Mouse (Mus musculus) hindbrain, embryonic 11.5 days (tissue): ENCODE data around the gene Fads3. TPM values are rescaled to one million over a fixed set of nuclear protein-coding genes. Genes with fewer than 3 reads are reported as not detected.

ENCODE experiments used
- ATAC-seq: fragments of 200-750 bp; cut with Nextera tagmentation; 2 replicates; pipeline ENCODE4 v1.8.0; 2017; ENCODE audit warnings: mild to moderate bottlenecking, moderate TSS enrichment, moderate library complexity; ENCODE audit not compliant: low FRiP score
- DNase-seq: peaks from one replicate; pipeline ENCODE4 v3.0.0-alpha.2; 2015; ENCODE audit warnings: low spot score
- H3K27ac ChIP-seq: fragments of 300-500 bp; sonication (generic); 2 replicates; pipeline ENCODE4 v1.5.1; 2014; ENCODE audit warnings: mild to moderate bottlenecking, low read depth, low read length
- H3K27me3 ChIP-seq: fragments of 300-500 bp; sonication (generic); 2 replicates; pipeline ENCODE4 v1.6.1; 2014; ENCODE audit warnings: mild to moderate bottlenecking, low read length, moderate library complexity, mixed read lengths; ENCODE audit not compliant: control insufficient read depth, insufficient read depth
- H3K36me3 ChIP-seq: fragments of 300-500 bp; sonication (generic); 2 replicates; pipeline ENCODE4 v1.6.1; 2014; ENCODE audit warnings: mild to moderate bottlenecking, low read length, moderate library complexity, mixed read lengths; ENCODE audit not compliant: control insufficient read depth, insufficient read depth
- H3K4me1 ChIP-seq: fragments of 300-500 bp; sonication (generic); replicated peaks from 2 replicates; pipeline ENCODE4 v1.6.1; 2014; ENCODE audit warnings: low read length, mixed read lengths; ENCODE audit not compliant: control insufficient read depth, insufficient read depth
- H3K4me2 ChIP-seq: fragments of 300-500 bp; sonication (generic); replicated peaks from 2 replicates; pipeline ENCODE4 v1.6.1; 2014; ENCODE audit warnings: mild to moderate bottlenecking, low read depth, low read length
- H3K4me3 ChIP-seq: fragments of 300-500 bp; sonication (generic); 2 replicates; pipeline ENCODE4 v1.5.1; 2014; ENCODE audit warnings: low read depth, low read length
- H3K9ac ChIP-seq: fragments of 300-500 bp; sonication (generic); 2 replicates; pipeline ENCODE4 v1.6.1; 2014; ENCODE audit warnings: low read depth, low read length
- H3K9me3 ChIP-seq: fragments of 300-500 bp; sonication (generic); 2 replicates; pipeline ENCODE4 v1.6.1; 2016; ENCODE audit warnings: low read length; ENCODE audit not compliant: control insufficient read depth
- WGBS: fragments of 180-500 bp; shearing (Covaris S2); extraction: QIAGEN DNeasy Blood & Tissue Kit; methylation state at CpG from one replicate; pipeline ENCODE4 v1.1.7; 2014; 5-methylcytosine and 5-hydroxymethylcytosine counted together
- polyA plus RNA-seq: library from polyadenylated mRNA; unstranded; fragments of >200 nt; fragmentation: Nextera tagmentation; extraction: Ambion mirVana; gene quantifications from 2 replicates; pipeline ENCODE4 v1.2.1, GENCODE M21; 2014

Fads3 gene
- polyA plus RNA-seq, 1 experiment from 2014 or later = 5.7 TPM

DNA sequence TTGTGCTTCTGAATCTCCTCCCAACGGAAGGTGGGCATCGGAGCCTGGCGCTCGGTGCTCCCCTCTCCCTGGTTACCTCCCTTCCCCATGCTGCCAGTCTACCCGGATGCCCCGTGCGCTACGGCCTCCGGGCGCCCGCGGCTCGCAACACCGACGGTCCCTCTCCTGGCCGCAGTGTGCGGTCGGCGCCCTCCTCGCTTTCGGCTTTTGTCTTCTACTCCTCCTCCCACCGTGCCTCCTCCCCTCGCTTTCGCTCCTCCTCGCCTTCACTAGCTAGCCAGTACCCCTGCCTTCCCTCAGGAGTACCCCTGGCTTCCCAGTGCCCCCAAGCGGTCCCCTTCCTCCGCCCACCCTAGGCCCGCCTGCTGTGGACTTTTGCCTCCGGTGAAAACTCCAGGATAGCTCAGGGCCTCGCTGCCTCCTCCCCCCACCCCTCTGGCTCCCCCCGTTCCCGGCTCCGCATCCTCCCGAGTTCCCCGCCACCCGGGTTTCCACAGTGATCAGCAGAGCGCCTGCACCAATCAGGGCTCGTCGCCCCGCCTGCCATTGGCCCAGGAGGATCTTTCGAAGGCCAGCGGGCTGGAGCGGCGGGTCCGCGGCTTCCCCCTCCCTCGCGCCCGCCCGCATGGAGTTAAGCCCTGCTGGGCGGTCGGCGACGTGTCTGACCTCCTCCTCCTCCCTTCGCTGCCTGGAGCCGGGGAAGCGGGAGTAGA, 60.1 kb downstream of the Fads3 start, which contains the start of gene Fads2:
Gene Fads2 (minus strand): TSS at position 406 of the 713 bp plus-strand sequence.
- ATAC-seq = peak; percentile 96
- peak within 1 kb of the TSS; percentile 87 for H3K4me3 ChIP-seq
- H3K4me2 ChIP-seq = peak within 1 kb of the TSS; percentile 75
- peak; percentile 94 for DNase-seq
- no peaks in the 10 kb centered on the region for H3K27me3 ChIP-seq
- H3K27ac ChIP-seq = peak within 1 kb of the TSS; percentile 96
- H3K9ac ChIP-seq = peak within 1 kb of the TSS; percentile 86
- no peaks in the 10 kb centered on the region for H3K9me3 ChIP-seq
- H3K4me1 ChIP-seq = peaks cover 11% of the 10 kb centered on the region
- H3K36me3 ChIP-seq = no peaks in the 10 kb centered on the region
- under 1% methylated on average over 57 of the region's 57 CpGs for WGBS

DNA sequence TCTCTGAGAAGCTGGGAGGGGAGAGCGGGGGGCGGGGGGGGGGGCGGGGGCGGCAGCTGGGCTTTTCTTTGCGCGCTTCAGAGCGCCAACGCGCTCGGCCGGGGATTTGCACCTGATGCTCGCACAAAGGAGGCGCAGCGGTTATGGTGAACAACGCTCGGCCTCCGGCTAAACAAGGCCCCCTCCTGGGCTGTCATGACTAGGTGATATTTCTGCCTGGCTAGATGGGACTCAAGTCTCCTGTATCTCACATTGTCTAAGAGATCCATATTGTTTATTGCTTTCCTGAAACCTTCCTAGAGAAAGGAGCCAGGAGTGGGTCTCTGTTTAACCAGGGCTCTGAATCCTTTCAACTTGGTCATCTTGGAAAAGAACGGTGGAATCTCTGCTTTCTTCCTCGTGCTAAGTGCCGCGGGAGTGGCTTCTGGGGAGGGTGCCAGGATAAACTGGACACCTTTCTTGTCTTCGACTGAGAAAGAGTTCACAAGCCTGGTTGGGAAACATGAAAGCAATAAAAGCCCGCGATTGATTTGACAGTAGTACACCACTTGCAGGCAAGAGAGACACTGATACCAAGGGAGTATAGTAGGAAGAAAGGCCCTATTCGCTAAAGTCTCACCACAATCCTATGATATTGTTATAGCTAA, 60.8 kb downstream of the Fads3 start:
- peaks cover 11% of the 10 kb centered on the region for H3K4me1 ChIP-seq
- peak; percentile 74 for ATAC-seq
- peak overlapping the region; percentile 96 for H3K27ac ChIP-seq
- no peak for DNase-seq
- no peaks in the 10 kb centered on the region for H3K36me3 ChIP-seq
- no peaks in the 10 kb centered on the region for H3K9me3 ChIP-seq
- H3K4me3 ChIP-seq = peak overlapping the region; percentile 87
- peak overlapping the region; percentile 36 for H3K4me2 ChIP-seq
- WGBS = 4% methylated on average over 25 of the region's 25 CpGs
- peak overlapping the region; percentile 43 for H3K9ac ChIP-seq
- no peaks in the 10 kb centered on the region for H3K27me3 ChIP-seq

DNA sequence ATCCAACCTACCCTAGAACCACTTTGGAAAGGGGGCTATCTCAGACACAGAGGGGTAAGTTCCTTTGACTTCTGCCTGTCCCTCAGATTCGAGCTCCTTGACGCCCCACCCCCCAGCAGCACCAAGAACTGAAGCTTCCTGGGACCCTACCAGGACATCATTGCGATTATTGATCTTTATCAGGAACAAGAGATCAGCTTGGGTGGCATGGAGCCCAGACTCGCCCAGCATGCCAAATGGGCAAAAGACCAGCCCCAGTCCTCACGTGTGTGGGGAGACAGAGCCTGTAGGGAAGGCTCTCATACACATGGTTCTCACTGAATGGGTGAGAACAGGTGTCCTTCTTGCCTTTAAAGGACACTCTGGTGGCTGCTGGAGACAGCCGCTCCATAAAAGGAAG, 62.9 kb downstream of the Fads3 start:
- Histone ChIP-seq H3K27me3 (no peaks in the 10 kb centered on the region), H3K9me3 (no peaks in the 10 kb centered on the region)
- WGBS = 88% methylated on average over 6 of the region's 6 CpGs

DNA sequence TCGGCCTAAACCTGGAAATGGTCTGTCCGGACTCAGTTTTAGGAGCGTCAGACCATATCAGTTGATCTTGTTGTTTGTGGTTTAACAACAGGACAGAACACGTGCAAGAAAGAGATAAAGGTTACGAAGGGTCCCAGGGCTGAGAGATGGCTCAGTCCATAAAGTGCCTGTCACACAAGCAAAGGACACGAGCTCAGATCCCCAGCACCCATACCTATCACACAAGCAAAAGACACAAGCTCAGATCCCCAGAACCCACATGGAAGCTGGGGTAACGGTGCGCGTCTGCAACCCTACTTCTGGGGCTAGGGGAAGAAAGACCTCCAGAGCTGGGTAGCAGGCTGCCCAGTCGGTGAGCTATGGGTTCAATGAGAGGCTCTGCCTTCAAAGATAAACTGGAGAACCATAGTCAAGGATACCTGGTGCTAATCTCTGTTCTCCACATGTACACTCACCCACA, 63.7 kb downstream of the Fads3 start:
- WGBS = 84% methylated on average over 10 of the region's 10 CpGs
- no peaks in the 10 kb centered on the region for H3K9me3 ChIP-seq
- ATAC-seq = no peak
- no peak overlapping the region for H3K4me3 ChIP-seq
- H3K27me3 ChIP-seq = no peaks in the 10 kb centered on the region
- no peak overlapping the region for H3K4me2 ChIP-seq
- no peak for DNase-seq
- H3K27ac ChIP-seq = peak overlapping the region; percentile 34; the same call in 1 of the 2 replicates
- no peak overlapping the region for H3K9ac ChIP-seq
- no peaks in the 10 kb centered on the region for H3K36me3 ChIP-seq
- H3K4me1 ChIP-seq = peaks cover 4% of the 10 kb centered on the region; the same call in 1 of the 2 replicates

More for the DNA sequence above, 62.9 kb downstream of the Fads3 start:
- Histone ChIP-seq H3K36me3 (no peaks in the 10 kb centered on the region), H3K4me3 (no peak overlapping the region), H3K4me2 (no peak overlapping the region), H3K27ac (no peak overlapping the region), H3K9ac (no peak overlapping the region), H3K4me1 (peaks cover 4% of the 10 kb centered on the region; the same call in 1 of the 2 replicates)
- DNase-seq = no peak
- no peak for ATAC-seq

DNA sequence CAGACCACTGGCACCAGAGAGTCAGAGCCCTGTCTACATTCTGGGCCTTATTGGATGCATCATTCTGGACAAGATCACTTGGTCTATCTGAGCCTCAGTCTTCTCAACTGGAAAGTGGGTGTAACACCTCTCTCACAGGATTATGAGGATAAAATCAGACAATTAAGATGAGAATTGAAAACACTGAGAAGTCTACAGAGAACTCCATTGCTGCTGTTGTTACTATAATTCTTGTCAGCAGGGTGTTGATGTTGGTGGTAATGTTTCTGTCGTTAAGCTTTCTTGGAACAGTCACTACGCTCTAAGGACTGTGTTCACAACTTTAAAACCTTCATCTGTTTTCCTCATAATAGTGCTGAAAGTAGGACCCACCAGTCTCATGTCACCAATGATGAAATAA, 65.3 kb downstream of the Fads3 start:
- no peak overlapping the region for H3K4me2 ChIP-seq
- H3K27ac ChIP-seq = no peak overlapping the region
- H3K4me1 ChIP-seq = peaks cover 4% of the 10 kb centered on the region; the same call in 1 of the 2 replicates
- no peaks in the 10 kb centered on the region for H3K27me3 ChIP-seq
- DNase-seq = no peak
- no peak for ATAC-seq
- H3K9ac ChIP-seq = no peak overlapping the region
- no peaks in the 10 kb centered on the region for H3K36me3 ChIP-seq
- H3K4me3 ChIP-seq = no peak overlapping the region
- 85% methylated on average over 2 of the region's 2 CpGs for WGBS
- no peaks in the 10 kb centered on the region for H3K9me3 ChIP-seq

DNA sequence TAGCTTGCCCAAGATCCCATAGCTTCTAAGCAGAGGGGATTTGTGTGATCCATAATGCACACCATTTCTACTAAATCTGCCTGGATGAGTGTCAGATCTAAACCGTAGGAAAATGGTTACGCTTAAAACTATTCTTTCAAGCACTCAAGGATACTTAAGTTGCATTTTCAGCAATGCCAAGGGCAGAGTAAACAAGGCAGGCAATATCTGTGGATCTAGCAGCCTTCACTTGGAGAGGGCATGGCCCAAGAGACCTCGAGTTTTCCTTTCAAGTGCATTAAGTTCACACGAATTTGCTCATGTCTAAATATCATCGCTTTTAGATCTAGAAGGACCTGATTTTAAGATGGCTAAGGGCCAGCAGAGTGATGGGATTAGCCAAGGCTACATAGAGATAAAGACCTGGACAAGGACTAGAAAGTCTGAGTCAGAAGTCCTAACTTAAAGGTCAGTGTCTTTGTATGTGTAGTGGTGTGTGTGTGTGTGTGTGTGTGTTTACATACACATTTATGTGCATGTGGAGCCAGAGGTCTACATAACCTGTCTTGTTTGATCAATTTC, 65.8 kb downstream of the Fads3 start:
- 89% methylated on average over 5 of the region's 5 CpGs for WGBS

DNA sequence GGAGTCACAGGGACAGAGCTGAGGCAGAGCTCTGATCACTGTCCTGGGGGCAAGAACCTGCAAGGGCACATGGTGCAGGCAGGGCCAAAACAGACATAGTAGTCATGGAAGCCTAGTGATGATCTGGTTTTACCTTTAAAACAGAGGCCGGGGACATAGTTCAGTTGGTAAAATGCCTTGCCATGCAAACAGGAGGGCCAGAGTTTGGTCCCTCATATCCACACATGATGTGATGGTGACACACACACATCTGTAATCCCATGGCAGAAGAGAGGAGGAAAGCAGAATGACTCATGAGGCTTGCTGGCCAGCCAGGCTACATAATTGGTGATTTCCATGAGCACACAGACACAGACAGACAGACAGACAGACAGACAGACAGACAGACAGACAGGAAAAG, 66.8 kb downstream of the Fads3 start:
- no peaks in the 10 kb centered on the region for H3K27me3 ChIP-seq

More for the DNA sequence above, 65.8 kb downstream of the Fads3 start:
- no peaks in the 10 kb centered on the region for H3K27me3 ChIP-seq
- H3K27ac ChIP-seq = no peak overlapping the region
- H3K36me3 ChIP-seq = no peaks in the 10 kb centered on the region
- H3K9ac ChIP-seq = no peak overlapping the region
- no peak overlapping the region for H3K4me2 ChIP-seq
- DNase-seq = no peak
- no peak overlapping the region for H3K4me3 ChIP-seq
- H3K9me3 ChIP-seq = no peaks in the 10 kb centered on the region
- H3K4me1 ChIP-seq = peaks cover 4% of the 10 kb centered on the region; the same call in 1 of the 2 replicates
- no peak for ATAC-seq

DNA sequence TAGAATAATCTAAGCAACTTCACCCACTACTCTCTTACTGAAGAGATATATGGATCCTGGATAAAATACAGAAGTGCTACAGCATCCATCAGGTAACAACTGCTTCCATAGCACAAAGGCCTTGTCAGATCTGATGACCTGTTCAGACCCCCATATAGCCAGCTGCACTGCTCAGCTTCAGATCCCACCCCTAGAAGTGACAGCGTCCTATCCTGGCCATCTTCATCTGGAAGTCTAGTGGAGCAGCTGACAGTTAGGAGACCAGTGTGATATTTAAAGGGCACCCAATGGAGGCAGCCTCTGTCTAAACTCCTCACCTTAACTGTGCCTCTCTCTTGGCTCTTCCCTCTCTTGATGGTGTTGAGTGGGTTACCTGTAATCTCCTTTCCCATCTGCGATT, 67.3 kb downstream of the Fads3 start:
- 94% methylated on average over 2 of the region's 2 CpGs for WGBS
- DNase-seq (no peak), ATAC-seq (no peak)
- no peaks in the 10 kb centered on the region for H3K4me1 ChIP-seq
- H3K27ac ChIP-seq = no peak overlapping the region
- H3K4me3 ChIP-seq = no peak overlapping the region
- no peaks in the 10 kb centered on the region for H3K9me3 ChIP-seq
- no peak overlapping the region for H3K9ac ChIP-seq
- no peak overlapping the region for H3K4me2 ChIP-seq
- no peaks in the 10 kb centered on the region for H3K36me3 ChIP-seq
- no peaks in the 10 kb centered on the region for H3K27me3 ChIP-seq

More for the DNA sequence above, 66.8 kb downstream of the Fads3 start:
- H3K9me3 ChIP-seq = no peaks in the 10 kb centered on the region
- 100% methylated on average over 1 of the region's 1 CpGs for WGBS
- no peaks in the 10 kb centered on the region for H3K36me3 ChIP-seq
- no peak for DNase-seq
- no peak overlapping the region for H3K4me2 ChIP-seq
- no peak overlapping the region for H3K27ac ChIP-seq
- no peak overlapping the region for H3K9ac ChIP-seq
- no peak for ATAC-seq
- H3K4me3 ChIP-seq = no peak overlapping the region
- H3K4me1 ChIP-seq = no peaks in the 10 kb centered on the region
